Mouse (Mus musculus): Measurements from ENCODE around the gene Paqr5. TPM values are rescaled to one million over a fixed set of nuclear protein-coding genes. Genes with fewer than 3 reads are reported as not detected.

The Paqr5 gene
- total RNA-seq (2015) (0.36 and 1.0 TPM in 2 replicates), total RNA-seq (2017) (0.59 and 1.1 TPM in 2 replicates)

DNA sequence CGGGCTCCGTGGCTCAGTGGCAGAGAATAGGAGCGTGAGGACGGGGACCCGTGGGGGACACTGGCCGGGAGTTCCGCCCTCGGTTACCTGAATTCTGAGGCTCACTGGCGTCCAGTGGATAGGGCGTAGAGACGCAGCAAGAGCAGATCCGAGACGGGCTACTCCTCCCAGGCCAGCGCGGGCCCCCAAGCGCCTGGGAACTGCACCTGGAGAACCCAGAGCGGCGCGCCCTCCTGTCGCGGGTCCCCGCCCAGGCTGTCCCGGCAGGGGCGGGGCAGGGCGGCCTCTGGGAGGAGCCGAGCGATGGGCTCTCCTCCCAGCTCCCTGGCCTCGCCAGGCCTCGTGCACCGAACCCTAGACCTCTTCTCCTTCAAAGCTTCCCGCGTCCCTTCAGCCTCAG is at the start of gene Paqr5:
Paqr5 (minus strand) TSS at position 257 of the 400 bp plus-strand sequence.
- ATAC-seq (ENCODE audit: poor library complexity, severe bottlenecking) = peak; percentile 75

DNA sequence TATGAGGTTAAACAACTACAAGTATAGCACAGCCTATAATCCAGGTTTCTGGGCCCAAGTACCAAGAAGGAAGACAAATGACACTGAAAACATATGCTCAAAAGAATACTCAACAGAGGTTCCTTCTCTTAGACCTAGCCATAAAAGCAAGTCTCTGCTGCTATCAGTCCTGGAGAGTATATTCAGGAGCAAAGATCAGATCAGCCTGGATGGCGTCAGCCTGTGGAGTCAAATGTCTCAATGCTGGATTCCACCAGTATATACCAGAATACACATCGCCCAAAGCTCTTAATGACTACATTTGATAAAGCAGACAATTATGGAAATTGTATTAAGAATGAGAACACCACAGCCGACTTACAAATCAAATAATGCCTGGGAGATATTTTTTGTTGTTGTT is 35.6 kb upstream of the Paqr5 start:
- no peak for ATAC-seq (ENCODE audit: poor library complexity, severe bottlenecking)

DNA sequence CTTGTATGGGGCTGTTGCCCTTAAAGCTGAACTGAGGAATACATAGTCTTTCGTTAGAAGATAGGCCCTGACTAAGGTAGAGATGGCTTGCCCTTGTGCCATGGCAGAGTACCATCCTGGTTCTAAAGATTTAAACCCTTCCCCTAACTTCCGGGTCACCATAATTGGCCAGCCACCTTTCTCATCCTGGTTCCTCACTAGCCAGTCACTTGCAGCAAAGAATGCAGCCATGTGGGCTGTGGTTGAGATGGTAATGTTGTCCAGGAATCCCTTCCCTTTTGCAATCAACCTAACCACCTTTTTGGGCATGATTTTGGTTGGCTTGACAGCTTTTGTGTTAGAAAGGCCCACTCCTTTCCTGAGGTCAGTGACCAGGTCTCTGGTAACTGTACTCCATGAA is 33.8 kb upstream of the Paqr5 start:
- ATAC-seq (ENCODE audit: poor library complexity, severe bottlenecking) = no peak

DNA sequence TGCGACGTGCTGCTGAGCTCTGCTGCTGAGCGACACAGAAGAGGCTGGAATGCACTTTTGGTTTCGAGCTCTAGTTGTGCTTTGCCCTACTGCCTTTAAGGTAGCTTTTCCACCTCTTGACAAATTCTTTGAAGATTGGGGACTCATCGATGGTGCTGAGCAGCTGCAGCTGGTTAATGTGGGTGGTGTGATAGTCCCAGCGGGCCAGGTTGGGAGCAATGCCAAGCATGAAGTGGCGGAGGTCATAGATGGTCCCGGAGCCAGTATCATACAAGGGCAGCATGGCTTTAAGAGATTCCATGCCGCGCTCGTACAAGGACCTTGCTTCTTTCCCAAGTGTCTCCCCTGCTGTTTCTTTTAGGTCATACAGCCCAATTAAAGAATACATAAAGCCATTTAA is 33.3 kb upstream of the Paqr5 start:
- no peak for ATAC-seq (ENCODE audit: poor library complexity, severe bottlenecking)

DNA sequence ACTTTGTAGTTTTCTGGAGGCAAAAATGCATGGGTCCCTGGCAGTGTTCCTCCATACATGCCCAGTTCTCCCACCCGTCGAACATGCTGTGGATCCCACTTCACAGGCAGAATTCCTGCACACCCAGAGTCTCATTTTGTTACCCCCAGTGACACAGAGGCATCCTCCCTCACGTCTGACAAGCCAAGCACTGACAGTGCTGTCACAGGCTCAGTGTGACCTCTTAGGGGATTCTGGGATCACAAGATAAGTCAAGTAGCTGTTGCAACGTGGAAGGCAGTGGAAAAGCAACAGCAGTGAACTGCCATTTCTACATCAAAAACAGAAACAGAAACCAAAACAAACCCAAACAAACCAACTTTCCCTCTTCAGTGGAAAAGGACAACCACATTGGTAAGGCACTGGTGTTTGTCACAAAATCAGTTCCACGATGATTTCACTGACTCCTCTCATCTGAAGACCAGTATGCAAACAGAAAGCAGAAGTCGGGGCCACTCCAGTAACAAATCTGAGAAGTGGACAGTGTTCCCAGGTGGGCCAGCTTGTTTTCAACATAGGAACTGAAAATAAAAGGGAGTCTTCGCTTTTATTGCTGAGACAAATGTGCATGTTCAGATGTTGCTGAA is 31.3 kb upstream of the Paqr5 start:
- ATAC-seq (ENCODE audit: poor library complexity, severe bottlenecking) = peak; percentile 64

DNA sequence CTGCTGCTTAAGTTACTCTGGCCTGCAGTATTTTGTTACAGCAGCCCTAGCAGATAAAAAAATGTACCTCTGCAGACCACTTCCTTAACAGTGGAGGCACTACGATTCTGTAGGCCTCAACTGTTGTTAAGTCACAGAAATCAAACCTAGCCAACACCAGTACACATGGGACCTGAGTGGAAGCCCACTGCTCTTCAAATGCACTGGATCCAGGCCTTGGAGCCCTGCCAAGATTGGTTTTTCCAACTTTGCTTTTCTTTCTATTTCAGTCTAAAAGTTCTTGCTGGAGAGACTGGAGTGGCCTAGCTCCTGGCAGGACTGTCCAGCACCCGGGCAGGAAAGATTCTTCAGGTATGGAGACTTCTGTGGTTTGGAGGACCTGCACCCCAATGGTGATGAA is 29.6 kb upstream of the Paqr5 start:
- no peak for ATAC-seq (ENCODE audit: poor library complexity, severe bottlenecking)

DNA sequence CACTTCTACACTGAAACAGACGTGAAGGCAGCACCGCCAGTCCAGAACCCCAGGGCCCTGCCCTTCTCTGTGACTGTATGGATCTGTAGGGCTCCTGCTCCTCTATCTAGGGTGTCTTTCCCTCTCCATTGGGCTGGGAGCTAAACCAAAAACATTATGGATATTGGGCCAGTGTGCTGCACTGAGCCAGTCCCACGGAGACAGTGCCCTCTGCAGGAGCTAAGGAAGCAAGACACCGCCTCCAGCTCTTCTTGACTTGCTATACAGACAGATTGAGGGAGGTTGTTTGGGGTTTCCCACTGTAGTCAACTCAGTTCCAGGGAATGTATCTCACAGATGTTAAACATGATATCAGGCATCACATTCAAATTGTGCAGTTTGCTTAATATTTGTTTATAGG is 24.1 kb upstream of the Paqr5 start:
- ATAC-seq (ENCODE audit: poor library complexity, severe bottlenecking) = no peak

DNA sequence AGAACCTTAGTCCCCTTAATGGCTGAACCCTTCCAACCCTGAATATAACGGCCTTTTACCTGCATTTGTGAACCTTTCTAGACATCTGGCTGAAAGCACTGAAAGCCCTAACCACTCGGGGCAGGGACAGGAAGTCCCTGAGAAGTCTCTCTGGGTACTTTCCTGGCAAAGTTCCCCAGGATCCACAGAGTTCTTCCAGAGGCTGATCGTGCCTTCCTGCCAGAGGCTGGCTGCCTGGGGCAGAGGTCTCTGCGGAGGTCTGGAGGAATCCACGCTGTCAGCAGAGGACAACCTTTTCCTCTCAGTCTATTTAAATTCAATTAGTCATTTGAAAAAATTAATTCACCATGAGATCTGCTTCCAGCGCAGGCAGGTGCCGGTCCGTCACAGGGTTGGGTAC is 22.5 kb upstream of the Paqr5 start:
- ATAC-seq (ENCODE audit: poor library complexity, severe bottlenecking) = no peak

DNA sequence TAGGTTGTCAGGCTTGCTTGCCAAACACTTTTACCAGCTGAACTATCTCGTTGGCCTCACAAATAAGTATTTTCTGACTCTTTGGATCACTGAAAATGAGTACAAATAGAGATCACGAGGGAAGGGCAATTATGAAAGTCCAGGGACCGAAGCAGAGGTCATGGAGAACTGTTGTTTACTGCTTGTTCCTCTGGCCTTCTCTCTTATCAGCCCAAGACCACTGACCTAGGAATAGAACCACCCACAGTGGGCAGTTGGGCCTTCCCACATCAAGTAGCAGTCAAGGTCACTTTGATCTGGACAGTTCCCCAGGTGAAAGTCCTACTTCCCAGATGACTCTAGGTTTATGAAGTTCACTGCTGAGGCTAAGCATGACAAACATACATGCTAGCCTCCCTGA is 15.5 kb upstream of the Paqr5 start:
- ATAC-seq (ENCODE audit: poor library complexity, severe bottlenecking) = no peak

DNA sequence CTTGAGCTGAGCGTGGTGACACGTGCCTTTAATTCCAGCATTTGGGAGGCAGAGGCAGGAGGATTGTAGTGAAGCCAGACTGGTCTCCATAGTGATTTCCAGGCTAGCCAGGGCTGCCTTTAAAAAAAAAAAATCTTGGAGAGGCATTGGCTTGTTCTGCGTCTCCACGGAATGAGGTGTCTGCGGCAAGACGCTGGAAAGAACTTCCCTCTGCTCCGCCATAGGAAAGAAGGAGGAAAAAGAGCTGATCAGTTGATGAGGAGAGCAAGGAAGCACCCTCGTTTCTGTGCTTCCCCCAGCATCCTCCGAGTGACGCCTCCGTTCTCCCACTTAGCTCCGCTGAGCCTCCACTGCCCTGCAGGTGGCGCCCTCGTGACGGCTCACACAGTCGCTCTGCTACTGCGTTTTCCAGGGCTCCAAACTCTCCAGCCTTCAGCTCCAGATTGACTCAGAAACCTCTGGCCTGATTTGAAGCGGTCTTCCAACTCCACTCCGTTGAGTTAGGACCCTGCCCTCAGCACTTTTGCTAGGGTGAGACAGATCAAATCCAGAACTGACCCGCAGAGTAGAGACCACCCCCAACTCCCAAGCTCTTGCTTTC is 13.5 kb upstream of the Paqr5 start:
- ATAC-seq (ENCODE audit: poor library complexity, severe bottlenecking) = peak; percentile 97

DNA sequence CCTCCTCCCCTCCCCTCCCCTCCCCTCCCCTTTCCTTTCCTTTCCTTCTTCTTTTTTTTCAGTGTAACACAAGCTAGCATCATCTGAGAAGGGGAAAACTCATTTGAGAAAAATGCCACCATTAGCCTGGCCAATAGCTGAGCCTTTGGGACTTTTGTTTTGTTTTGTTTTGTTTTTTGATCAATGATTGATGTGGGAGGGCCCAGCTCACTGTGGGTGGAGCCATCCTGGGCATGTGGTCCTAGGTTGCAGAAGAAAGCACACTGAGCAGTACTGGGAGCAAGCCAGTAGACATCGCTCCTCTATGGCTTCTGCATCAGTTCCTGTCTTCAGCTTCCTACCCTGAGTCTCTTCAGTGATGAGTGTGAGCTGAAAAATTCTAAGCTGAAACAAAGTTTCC is 9.2 kb upstream of the Paqr5 start:
- ATAC-seq (ENCODE audit: poor library complexity, severe bottlenecking) = no peak

DNA sequence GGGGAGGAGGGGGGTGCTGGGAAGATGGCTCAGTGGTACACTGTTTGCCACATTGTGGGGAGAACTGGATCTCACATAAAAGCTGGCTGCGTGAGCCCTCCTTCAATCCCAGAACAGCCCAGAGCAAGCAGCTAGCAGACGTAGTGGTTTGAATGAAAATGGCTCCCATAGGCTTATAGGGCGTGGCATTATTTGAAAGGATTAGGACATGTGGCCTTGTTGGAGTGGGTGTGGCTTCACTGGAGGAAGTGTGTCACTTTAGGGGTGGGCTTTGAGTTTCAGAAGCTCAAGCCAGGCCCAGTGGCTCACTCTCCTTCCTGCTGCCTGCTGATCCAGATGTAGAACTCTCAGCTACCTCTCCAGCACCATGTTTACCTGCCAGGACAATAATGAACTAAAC is 5.5 kb upstream of the Paqr5 start:
- ATAC-seq (ENCODE audit: poor library complexity, severe bottlenecking) = no peak

DNA sequence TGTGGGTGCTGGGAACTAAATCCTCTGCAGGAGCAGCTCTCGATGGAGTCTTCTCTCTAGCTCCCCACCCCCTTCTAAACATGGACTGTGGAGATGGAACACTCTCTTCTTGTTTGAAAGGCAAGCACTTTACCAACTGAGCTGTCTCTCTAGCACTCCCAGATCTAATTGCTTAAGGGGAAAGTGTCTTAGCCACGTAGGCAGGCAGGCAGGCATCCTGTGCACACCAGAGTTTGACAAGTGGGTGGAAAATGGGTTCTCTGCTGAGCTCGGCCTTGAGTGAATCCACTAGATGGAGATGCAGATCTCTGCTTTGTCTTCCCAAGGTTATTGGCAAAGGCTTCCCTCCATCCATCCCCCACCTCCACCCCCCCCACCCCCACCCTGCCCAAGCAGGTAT is 1.4 kb upstream of the Paqr5 start:
- no peak for ATAC-seq (ENCODE audit: poor library complexity, severe bottlenecking)

DNA sequence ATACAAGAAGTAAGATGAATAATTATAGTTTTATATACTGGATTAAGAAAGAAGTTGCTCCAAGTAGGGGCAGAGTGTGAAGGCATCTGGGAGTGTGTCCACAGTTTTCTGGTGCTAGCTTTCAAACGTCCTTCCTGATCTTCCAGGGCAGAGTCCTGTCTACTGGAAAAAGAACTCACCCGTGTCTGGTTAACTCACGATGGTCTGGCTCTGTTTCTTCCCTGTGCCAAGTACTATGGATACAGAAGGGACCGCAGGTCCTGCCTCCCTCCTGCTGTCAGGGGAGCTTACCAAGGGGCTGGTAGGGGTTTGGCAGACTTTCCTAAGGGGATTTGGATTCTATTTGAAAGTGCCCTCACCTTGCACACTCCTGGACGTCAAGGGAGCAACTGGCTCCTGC is 1.6 kb downstream of the Paqr5 start:
- ATAC-seq (ENCODE audit: poor library complexity, severe bottlenecking) = no peak

DNA sequence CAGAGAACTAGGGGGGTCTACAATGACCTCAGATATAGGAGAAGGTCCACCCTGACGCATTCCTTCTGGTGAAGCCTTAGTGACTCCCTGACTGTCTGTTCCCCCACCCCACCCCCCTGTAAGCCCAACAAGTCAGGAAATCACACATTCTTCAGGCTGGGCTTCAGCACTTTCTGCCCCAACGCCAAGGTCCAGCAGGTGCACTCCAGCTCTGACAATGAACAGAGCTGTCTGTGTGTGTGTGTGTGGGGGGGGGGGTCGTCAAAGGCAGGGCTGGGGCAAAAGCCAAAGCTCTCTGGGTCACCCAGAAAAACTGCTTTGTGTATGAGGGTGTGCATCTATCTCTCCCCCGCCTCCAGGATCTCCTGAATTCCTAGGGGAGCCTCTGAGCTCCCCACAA is 2.8 kb downstream of the Paqr5 start:
- ATAC-seq (ENCODE audit: poor library complexity, severe bottlenecking) = no peak

DNA sequence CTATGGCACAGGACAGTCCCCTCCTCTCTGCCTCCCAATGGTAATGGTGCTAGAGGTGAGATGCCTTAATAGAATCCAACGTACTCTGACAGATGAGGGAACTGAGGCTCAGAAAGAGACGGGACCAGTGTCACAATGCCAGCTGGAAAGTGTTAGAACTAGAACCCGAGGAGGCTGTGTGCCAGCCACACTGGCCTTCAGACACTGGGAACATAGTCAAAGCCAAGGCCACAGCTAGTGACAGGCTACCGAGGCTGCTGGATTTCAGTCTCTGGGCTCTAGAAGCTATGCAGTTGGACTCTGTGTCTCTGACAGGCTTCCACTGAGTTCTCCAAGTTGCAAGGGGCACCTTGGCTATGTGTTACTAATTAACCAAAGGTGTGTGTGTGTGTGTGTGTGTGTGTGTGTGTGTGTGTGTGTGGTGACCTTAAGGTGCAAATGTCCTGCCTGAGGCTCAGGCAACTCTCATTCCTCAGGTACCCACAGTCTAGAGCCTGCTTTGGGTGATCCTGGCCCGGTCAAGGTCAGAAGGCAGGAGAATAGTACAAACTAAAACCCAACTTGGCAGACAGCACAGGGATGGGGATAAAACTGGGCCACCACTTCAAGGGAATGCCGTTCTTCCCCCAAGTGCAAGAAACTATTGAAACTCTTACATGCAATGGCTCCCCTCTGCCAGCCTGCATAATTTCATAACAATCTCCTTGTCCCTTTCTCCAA is 3.5 kb downstream of the Paqr5 start:
- ATAC-seq (ENCODE audit: poor library complexity, severe bottlenecking) = no peak

DNA sequence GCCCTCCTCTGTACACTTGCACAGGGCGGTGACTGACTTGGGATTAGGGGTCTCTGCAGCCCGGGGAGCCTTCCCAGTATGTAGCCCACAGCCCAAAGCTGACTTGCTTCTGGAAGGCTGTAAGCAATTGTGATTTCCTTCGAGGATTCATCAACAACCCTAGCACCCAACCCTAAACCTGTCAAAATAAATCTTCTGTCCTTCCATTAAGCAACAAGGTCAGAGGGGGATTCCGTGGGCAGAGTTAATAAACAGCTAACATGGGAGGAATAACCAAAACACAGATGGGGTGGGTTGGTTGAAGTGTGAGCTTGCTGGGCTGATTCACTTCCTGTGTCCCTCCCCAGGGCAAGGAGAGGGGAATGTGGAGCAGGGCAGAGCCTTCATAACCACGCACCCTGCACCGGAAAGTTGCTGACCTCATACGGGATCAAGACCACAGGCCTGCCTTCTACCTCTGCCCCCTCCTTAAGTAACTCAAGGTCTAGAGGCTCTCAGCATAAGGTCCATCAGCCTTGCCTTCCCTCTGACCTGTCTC is 5.0 kb downstream of the Paqr5 start:
- no peak for ATAC-seq (ENCODE audit: poor library complexity, severe bottlenecking)

DNA sequence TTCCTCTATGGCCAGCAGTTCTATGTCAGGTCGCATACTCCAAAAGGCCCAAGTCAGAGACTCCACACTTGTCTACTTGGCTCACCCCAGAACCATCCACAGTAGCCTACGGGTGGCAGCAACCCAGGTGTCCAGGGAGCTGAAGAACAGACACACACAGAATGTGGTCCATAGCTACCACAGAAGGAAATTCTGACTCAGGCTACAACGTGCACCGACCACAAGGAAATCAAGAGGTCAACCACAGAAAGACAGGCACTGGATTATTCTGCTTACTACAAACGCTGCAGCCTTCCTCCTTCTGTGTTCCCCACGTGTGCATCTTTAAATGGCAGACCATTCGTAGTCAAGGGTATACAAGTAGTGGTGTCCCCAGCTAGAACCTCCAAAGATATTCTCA is 6.4 kb downstream of the Paqr5 start:
- no peak for ATAC-seq (ENCODE audit: poor library complexity, severe bottlenecking)

DNA sequence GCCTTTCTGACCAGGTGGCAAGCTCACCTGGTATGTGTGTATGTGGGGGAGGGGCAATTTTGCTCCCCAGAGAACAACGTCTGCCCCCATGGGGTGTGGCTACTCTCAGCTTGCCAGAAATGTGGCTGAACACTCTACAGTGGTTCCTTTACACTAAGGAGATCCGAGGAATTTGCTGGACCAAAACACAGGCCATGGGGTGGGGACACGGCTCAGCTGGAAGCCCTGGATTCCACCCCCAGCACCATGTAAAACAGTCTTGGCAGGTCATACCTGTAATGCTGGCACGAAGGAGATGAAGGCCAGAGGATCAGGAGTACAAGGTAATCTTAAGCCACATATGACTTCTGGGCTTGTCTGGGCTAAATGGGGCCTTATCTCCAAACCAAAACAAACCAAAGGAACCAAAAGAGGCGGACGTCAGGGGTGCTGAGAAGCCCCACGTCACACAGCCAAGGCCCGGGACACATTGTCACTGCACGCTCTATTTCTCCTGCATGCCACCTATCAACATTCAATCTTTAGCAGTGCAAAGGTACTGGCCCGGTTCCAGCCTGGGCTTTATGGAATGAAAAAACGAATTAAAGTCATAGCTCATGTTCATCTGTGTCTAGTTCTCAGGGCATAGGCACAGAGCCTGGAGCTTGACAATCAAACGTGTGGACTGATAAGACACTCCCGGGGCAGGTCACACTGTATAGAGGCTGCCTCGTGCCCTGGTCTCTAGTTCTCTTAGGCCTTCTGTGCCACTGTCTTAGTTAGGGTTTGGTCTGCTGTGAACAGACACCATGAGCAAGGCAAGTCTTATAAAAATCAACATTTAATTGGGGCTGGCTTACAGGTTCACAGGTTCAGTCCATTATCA is 8.2 kb downstream of the Paqr5 start:
- no peak for ATAC-seq (ENCODE audit: poor library complexity, severe bottlenecking)

DNA sequence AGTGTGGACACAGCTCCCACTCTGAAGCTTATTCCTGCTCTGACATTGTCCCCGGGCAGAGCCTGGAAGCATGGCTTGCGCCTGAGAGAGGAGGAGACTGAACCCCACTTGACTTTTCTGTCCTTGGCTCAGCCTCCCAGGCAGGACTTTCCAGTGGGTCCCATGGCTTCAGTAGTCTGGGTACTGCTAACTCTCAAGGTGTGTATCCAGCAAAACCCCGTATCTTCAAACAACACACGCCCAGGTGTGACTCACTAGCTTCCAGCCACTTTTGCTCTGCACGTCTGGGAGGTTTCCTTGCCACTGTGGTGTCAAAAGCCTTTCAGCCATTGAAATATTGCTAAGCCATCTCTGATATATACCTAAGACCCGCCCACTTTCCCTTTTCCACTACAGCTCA is 9.3 kb downstream of the Paqr5 start:
- no peak for ATAC-seq (ENCODE audit: poor library complexity, severe bottlenecking)

DNA sequence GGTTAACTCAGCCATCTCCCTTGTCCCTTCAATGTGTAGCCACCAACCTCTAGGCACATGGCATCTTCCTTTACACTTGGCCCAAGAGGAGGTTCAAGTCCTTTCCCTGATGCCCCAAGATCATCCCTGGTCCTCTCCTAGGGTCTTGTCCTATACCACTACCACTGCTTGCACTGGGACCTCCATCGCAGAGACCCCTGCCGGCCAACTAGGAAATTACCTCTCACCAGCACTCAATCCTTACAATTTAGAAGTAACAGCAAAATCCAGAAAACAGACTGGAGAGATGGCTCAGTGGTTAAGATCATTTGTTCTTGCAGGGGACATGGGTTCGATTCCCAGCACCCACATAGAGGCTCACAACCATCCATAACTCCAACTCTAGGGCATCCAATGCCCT is 11.2 kb downstream of the Paqr5 start:
- ATAC-seq (ENCODE audit: poor library complexity, severe bottlenecking) = no peak
